Mouse (Mus musculus) CH12F3 (cell line): ENCODE data around the gene Wfikkn1.
"Not testable (repeated sequence)": the region's sequence is repeated elsewhere in the genome, so short reads cannot be mapped to it uniquely, and the experiment has no call there.

Experiments used
- in situ Hi-C: fragments of 300-500 bp; cut with MboI; formaldehyde crosslinking; loops from 2 replicates; pipeline ENCODE4 v1.14.3; 2020; ENCODE audit warnings: low sequenced_read_pairs

Wfikkn1 gene

GRCm38 (mm10) chr17:25872676-25873075, 8.0 kb downstream of the Wfikkn1 start:
- in situ Hi-C loops = no loop called here

- in situ Hi-C loops = not testable (repeated sequence)
Measured at GRCm38 (mm10) chr17:25871566-25871965, 9.1 kb downstream of the Wfikkn1 start.

DNA sequence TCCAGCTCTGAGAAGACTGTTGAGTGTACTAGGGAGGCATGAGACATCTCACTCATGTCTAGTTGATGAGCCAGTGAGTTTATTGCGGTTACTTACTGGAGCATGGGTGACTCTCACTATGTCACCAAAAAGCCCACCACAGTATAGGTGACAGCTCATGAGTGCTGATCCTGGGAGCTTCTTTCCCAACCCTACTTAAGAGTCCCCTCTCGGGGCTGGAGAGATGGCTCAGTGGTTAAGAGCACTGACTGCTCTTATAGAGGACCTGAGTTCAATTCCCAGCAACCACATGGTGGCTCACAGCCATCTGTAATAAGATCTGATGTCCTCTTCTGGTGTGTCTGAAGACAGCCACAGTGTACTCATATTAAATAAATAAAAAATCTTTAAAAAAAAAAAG, 10.7 kb downstream of the Wfikkn1 start:
- in situ Hi-C loops = no loop called here

- in situ Hi-C loops = no loop called here
Measured at GRCm38 (mm10) chr17:25869498-25869897, 11.2 kb downstream of the Wfikkn1 start.

- in situ Hi-C loops = no loop called here
Measured at GRCm38 (mm10) chr17:25868601-25869191, 12.0 kb downstream of the Wfikkn1 start, which contains the start of gene Mcrip2. Gene Mcrip2 (minus strand): TSS chr17:25868764.

DNA sequence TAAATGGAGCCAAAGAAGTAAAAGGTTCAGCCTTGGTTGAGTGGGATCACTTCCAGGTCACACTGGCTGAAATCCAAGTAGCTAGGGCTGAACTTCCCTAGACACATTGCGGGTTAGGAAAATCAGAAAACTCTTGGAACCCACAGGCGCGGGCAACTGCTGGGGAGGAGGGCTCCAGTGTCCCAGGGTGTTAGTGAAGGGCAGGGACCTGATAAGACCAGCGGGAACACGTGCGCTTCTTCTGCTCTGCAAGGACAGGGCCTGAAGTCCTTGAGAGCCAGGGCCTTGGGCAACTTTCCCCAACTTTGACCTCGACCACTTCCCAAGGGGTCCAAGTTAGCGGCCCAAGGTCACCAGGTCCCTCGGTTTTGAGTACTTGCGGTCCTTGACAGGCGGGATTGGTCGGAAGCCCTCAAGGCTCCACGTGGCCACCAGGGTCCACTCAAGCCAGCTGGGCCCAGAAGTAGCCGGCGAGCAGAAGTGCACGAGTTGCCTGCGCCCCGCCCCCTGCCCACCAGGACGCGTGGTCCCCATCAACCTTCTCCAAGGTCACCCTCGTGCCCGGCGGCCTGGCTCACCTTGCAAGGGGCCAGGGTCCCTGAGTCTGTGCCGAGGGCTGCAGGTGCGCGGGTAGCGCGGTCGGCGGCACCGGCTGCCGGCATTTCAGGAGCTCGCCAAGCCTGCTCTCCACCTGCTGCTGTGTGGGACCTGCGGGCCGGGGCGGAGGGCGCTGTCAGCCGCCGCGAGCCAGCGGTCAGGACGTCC, 12.6 kb downstream of the Wfikkn1 start:
- in situ Hi-C loops = no loop called here

GRCm38 (mm10) chr17:25867509-25867835, 13.2 kb downstream of the Wfikkn1 start:
- in situ Hi-C loops = no loop called here

GRCm38 (mm10) chr17:25866172-25866571, 14.5 kb downstream of the Wfikkn1 start:
- in situ Hi-C loops = no loop called here

GRCm38 (mm10) chr17:25865288-25865687, 15.4 kb downstream of the Wfikkn1 start:
- in situ Hi-C loops = no loop called here

DNA sequence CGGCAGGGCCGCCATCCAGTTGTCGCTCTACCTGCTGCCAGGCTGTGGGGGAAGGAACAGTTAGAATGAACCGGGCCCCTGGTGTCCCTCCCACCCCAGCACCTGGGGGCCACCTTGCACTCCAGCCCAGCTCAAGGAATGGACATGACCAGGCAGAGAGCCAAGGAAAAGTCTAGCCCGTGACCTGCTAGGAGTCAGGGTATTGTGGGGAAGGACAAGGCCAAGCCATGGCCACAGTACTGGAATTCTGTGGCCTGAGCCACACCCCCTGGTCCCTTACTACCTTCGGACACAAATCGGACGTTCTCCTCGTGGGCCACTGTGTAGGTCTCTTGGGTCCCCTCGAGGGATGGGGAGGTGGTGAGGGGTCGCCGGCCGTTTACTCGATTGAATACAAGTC, 16.3 kb downstream of the Wfikkn1 start:
- in situ Hi-C loops = no loop called here

GRCm38 (mm10) chr17:25863681-25864080, 17.0 kb downstream of the Wfikkn1 start:
- in situ Hi-C loops = no loop called here

- in situ Hi-C loops = no loop called here
Measured at GRCm38 (mm10) chr17:25861704-25862612, 18.7 kb downstream of the Wfikkn1 start.

DNA sequence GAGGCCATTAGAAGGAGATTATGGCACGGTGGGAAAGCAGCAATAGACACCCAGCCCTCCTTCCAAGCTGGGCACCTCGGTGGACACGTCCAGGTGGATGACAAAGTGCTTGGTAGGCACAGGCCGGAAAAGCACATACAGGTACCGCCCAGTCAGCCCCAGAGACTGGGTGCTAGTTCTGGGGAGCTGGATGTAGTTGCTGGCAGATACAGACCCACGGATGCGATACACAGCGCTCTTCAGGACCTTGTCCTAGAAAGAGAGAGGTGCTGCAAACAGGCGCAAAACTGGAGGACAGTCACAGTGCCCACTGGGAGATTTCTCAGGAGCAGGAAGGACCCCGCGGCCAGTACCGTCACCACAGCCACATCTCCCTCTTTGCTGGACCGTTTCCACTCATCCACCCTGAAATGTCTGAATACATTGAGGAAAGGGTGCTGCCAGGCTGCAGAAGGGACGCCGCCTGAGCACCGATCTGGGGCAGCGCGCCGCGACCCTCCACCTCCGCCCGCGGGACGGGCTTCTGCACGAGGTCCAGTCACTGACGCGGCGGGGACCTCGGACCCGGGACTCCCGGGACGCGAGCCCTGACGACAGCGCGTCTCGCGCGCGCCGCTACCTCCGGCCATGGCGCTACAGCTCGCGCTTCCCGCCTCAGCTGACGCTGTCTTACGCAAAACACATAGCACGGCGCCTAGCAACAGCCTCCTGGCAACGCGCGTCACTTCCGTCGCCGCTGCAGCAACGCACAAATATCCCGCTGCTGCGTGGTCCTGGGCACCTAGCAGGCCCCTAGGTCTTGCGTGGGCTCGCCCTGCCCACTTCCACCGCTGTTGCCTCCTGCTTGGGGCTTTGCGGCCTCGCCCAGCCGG, 19.6 kb downstream of the Wfikkn1 start, which contains the start of gene Wdr90:
TSS of gene Wdr90 (minus strand) at position 670 of the 872 bp plus-strand sequence.
- in situ Hi-C loops = no loop called here

DNA sequence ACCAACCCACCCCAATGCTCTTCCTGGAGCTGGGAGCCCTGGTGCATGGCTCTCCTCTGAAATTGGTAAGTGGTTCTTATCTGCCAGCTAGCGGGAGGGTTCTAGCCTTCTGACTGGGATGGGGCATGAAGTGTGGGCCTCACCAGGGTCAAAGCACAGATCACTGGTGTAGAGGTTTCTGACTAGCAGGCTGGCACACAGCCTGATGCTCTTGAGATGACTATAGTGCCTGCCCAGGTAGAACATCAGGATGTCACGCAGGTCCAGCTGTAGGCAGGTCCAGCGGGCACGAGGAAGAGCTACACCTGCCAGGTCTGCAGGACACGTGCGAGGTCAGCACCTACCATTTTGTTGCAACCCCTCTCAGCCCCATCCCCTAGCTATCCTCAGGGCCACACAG, 20.4 kb downstream of the Wfikkn1 start:
- in situ Hi-C loops = no loop called here

DNA sequence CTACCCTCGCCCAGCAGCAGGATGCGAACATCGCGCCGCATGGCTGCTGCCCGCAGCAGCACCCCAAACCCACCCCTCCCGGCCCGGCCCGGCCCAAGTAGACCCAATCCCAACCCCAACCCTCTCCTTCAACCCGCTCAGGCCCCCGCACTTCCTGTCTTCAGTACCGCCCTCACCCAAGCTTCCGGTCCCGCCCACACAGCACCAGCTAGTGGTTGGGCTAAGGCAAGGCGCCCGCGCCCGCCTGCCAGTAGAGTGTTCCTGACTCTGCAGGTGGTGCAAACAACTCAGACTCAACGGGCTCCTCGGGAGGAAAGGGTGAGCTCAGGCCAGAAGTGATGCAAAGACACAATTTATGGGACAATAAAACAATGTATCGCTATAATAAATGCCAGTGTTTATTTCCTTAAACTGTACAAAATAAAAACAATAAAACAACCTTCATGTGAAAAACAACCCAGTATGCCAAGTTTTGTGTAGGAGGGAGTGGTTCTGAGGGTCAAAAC, 36.2 kb downstream of the Wfikkn1 start, which contains the start of gene Rhot2:
TSS of gene Rhot2 (minus strand) at position 456 of the 506 bp plus-strand sequence.
- in situ Hi-C loops = no loop called here

DNA sequence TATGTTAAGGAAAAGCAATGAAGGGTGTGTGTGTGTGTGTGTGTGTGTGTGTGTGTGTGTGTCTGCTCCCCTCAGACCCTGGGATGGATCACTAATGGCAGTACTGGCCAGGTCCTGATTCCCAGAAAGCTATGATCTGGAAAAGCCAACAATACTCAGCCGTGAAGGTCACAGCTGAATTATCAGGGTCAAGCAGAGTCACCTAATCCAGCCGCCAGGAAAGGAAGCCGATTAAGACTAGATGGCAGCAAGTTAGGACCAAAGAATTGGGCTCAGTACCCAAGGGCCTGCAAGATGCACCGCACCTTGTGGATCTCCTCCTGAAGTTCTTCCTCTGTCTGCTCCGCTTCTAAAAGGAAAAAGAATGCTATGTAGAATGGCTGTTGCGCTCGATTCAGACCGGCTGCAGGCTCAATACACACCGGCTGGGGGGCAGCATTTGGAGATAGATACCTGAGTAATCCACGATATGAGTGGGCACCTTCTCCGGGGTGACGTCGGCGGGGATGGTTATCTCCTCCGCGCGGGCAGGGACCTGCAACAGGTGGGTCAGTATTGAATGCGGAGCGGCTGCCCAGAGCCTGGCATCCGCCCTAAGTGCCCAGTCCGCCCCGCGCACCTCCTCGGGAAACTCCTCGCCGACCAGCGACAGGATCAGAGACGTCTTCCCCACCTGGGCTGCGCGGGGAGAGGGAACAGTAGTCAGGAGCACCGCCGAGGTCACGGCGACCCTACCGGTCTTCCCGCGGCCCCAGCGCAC, 36.8 kb downstream of the Wfikkn1 start:
- in situ Hi-C loops = no loop called here

GRCm38 (mm10) chr17:25843122-25843521, 37.5 kb downstream of the Wfikkn1 start:
- in situ Hi-C loops = no loop called here

- in situ Hi-C loops = no loop called here
Measured at GRCm38 (mm10) chr17:25842509-25842908, 38.1 kb downstream of the Wfikkn1 start.

GRCm38 (mm10) chr17:25841117-25841880, 39.4 kb downstream of the Wfikkn1 start, which contains the start of gene Gm20683:
Gene Gm20683 (minus strand): TSS chr17:25841763.
- in situ Hi-C loops = no loop called here
